Mouse (Mus musculus): Measurements from ENCODE around the gene Amigo3. TPM values are rescaled to one million over a fixed set of nuclear protein-coding genes. Genes with fewer than 3 reads are reported as not detected.
"Not testable (repeated sequence)": the region's sequence is repeated elsewhere in the genome, so short reads cannot be mapped to it uniquely, and the experiment has no call there.

Amigo3 gene
- polyA plus RNA-seq (2015; fragmentation: Nextera tagmentation; extraction: Ambion mirVana) = 0.59 and 0.86 TPM in 2 replicates

DNA sequence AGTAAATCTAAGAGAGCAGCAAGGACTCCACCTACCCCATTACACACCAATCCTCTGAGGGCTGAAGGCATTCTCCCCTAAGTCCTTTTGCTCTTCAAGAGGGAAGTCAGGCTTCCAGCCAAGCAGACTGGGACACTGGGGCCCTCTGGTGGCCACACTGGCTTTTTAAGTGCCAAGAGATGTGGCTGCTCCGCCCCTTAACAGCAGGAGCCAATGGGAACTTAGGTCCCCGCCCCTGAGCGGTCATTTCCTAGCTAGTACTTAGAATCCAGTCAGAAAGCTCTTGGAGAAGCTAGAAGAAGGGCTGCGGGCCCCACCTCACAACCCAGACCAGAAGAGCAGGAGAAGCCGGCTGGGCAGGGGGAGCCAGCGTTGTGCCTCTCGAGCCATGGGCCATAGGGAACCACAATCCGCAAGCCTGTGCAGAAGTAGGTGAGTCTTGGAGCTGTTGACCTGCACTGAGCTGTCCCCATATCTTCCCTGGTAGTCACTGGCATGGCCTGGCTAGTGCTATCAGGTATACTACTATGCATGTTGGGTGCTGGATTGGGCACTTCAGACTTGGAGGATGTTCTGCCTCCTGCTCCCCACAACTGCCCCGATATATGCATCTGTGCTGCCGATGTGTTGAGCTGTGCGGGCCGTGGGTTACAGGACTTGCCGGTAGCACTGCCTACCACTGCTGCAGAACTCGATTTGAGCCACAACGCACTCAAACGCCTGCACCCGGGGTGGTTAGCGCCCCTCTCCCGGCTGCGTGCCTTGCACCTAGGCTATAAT lies at the start of gene Amigo3:
Gene Amigo3 (plus strand): TSS at position 275 of the 780 bp plus-strand sequence.
- peak; percentile 46 for ATAC-seq
- H3K9me3 ChIP-seq (ENCODE audit: low read length) = no peaks in the 10 kb centered on the region
- WGBS (ENCODE audit: insufficient replicate concordance) = 57% methylated on average over 20 of the region's 20 CpGs
- peak within 1 kb of the TSS; percentile 58 for H3K4me2 ChIP-seq (ENCODE audit: low read depth, low read length)
- peak; percentile 98 for TF ChIP-seq CTCF (IDR thresholded peaks at IDR 0.05; ENCODE audit: low read depth)
- no peak for TF ChIP-seq EP300 (IDR thresholded peaks at IDR 0.05; ENCODE audit: low read depth)
- H3K9ac ChIP-seq (replicated peaks) = no peak within 1 kb of the TSS
- no peaks in the 10 kb centered on the region for H3K27me3 ChIP-seq (ENCODE audit: insufficient read depth, low read length)
- DNase-seq = peak; percentile 96
- H3K4me3 ChIP-seq (ENCODE audit: low read depth, low read length) = no peak within 1 kb of the TSS; the same call in 1 of the 2 replicates
- peaks cover 16% of the 10 kb centered on the region for H3K4me1 ChIP-seq (ENCODE audit: insufficient read depth)
- H3K36me3 ChIP-seq (replicated peaks; ENCODE audit: insufficient read depth, low read length) = peaks cover 68% of the 10 kb centered on the region
- H3K27ac ChIP-seq (ENCODE audit: low read depth) = peak within 1 kb of the TSS; percentile 19; the same call in 1 of the 2 replicates

- WGBS (ENCODE audit: insufficient replicate concordance) = 26% methylated on average over 8 of the region's 8 CpGs
- TF ChIP-seq EP300 (IDR thresholded peaks at IDR 0.05; ENCODE audit: low read depth) (no peak), CTCF (IDR thresholded peaks at IDR 0.05; ENCODE audit: low read depth) (no peak)
- H3K4me2 ChIP-seq (ENCODE audit: low read depth, low read length) = peak overlapping the region; percentile 88
- H3K27me3 ChIP-seq (ENCODE audit: insufficient read depth, low read length) = no peaks in the 10 kb centered on the region
- peak overlapping the region; percentile 99 for H3K9ac ChIP-seq (replicated peaks)
- H3K4me3 ChIP-seq (ENCODE audit: low read depth, low read length) = peak overlapping the region; percentile 94
- peaks cover 29% of the 10 kb centered on the region for H3K4me1 ChIP-seq (ENCODE audit: insufficient read depth)
- H3K9me3 ChIP-seq (ENCODE audit: low read length) = no peaks in the 10 kb centered on the region
- peak; percentile 37 for DNase-seq
- ATAC-seq = no peak
- 0 out of 2 replicates have a peak, but pooled peaks cover 7% of the 10 kb centered on the region for H3K36me3 ChIP-seq (replicated peaks; ENCODE audit: insufficient read depth, low read length)
- H3K27ac ChIP-seq (ENCODE audit: low read depth) = peak overlapping the region; percentile 98
Observed at GRCm38 (mm10) chr9:108003531-108003890, 49.4 kb upstream of the Amigo3 start.

GRCm38 (mm10) chr9:108008041-108008440 lies 44.9 kb upstream of the Amigo3 start:
- Histone ChIP-seq H3K27me3 (ENCODE audit: insufficient read depth, low read length) (no peaks in the 10 kb centered on the region), H3K27ac (ENCODE audit: low read depth) (0 out of 2 replicates have a peak overlapping the region, but pooled peaks have one; percentile 22), H3K4me2 (ENCODE audit: low read depth, low read length) (no peak overlapping the region), H3K4me1 (ENCODE audit: insufficient read depth) (peaks cover 25% of the 10 kb centered on the region), H3K36me3 (replicated peaks; ENCODE audit: insufficient read depth, low read length) (peaks cover 17% of the 10 kb centered on the region), H3K9ac (replicated peaks) (no peak overlapping the region), H3K4me3 (ENCODE audit: low read depth, low read length) (no peak overlapping the region), H3K9me3 (ENCODE audit: low read length) (no peaks in the 10 kb centered on the region)
- DNase-seq (no peak), ATAC-seq (no peak)
- TF ChIP-seq CTCF (IDR thresholded peaks at IDR 0.05; ENCODE audit: low read depth) = no peak
- TF ChIP-seq EP300 (IDR thresholded peaks at IDR 0.05; ENCODE audit: low read depth) = no peak
- WGBS (ENCODE audit: insufficient replicate concordance) = 71% methylated on average over 5 of the region's 5 CpGs

DNA sequence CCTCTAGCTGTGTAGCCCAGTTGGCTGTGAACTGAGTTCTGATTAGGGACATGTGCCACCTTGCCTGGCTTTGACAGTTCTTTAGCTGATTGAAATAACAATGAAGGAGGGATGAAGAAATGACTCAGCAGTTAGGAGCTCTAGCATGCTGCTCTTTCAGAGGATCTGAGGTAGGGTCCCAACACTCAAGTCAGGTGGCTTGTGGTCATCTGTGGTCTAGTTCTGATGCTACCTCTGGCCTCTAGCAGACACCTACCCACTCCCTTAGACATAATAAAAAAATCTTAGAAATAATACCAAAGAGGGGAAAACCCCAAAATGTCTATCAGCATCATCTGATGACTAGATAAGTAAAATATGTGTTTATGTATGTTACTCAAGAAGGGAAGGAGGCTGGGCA lies 42.6 kb upstream of the Amigo3 start:
- H3K4me1 ChIP-seq (ENCODE audit: insufficient read depth) = peaks cover 7% of the 10 kb centered on the region
- no peak overlapping the region for H3K4me2 ChIP-seq (ENCODE audit: low read depth, low read length)
- H3K9me3 ChIP-seq (ENCODE audit: low read length) = no peaks in the 10 kb centered on the region
- DNase-seq (no peak), ATAC-seq (no peak)
- H3K27ac ChIP-seq (ENCODE audit: low read depth) = no peak overlapping the region
- no peaks in the 10 kb centered on the region for H3K27me3 ChIP-seq (ENCODE audit: insufficient read depth, low read length)
- H3K9ac ChIP-seq (replicated peaks) = no peak overlapping the region
- H3K4me3 ChIP-seq (ENCODE audit: low read depth, low read length) = no peak overlapping the region
- H3K36me3 ChIP-seq (replicated peaks; ENCODE audit: insufficient read depth, low read length) = peaks cover 23% of the 10 kb centered on the region
- TF ChIP-seq EP300 (IDR thresholded peaks at IDR 0.05; ENCODE audit: low read depth) = no peak
- TF ChIP-seq CTCF (IDR thresholded peaks at IDR 0.05; ENCODE audit: low read depth) = no peak

DNA sequence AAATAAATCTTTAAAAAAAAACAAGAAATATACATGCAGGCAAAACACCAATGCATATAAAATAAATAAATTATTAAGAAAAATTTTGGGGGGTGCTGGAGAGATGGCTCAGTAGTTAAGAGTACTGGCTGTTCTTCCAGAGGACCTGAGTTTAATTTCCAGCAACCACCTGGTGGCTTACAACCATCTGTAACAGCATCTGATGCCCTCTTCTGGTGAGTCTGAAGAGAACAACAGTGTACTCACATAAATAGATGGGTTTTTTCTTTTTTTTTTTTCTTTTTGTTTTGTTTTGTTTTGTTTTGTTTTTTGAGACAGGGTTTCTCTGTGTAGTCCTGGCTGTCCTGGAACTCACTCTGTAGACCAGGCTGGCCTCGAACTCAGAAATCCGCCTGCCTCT lies 39.4 kb upstream of the Amigo3 start:
- DNase-seq; H3K4me1 ChIP-seq (ENCODE audit: insufficient read depth); H3K27ac ChIP-seq (ENCODE audit: low read depth); H3K4me3 ChIP-seq (ENCODE audit: low read depth, low read length); ATAC-seq; H3K4me2 ChIP-seq (ENCODE audit: low read depth, low read length); H3K9ac ChIP-seq (replicated peaks); H3K9me3 ChIP-seq (ENCODE audit: low read length); H3K27me3 ChIP-seq (ENCODE audit: insufficient read depth, low read length): not testable (repeated sequence)
- WGBS (ENCODE audit: insufficient replicate concordance) = 87% methylated on average over 2 of the region's 2 CpGs
- H3K36me3 ChIP-seq (replicated peaks; ENCODE audit: insufficient read depth, low read length) = peaks cover 26% of the 10 kb centered on the region
- TF ChIP-seq CTCF (IDR thresholded peaks at IDR 0.05; ENCODE audit: low read depth) = peak; percentile 28; the same call in 1 of the 2 replicates

- 89% methylated on average over 3 of the region's 3 CpGs for WGBS (ENCODE audit: insufficient replicate concordance)
- H3K4me2 ChIP-seq (ENCODE audit: low read depth, low read length) = no peak overlapping the region
- DNase-seq = no peak
Observed at GRCm38 (mm10) chr9:108017127-108017526, 35.8 kb upstream of the Amigo3 start.

More at GRCm38 (mm10) chr9:108017127-108017526, 35.8 kb upstream of the Amigo3 start:
- Histone ChIP-seq H3K9ac (replicated peaks) (no peak overlapping the region), H3K36me3 (replicated peaks; ENCODE audit: insufficient read depth, low read length) (peaks cover 24% of the 10 kb centered on the region), H3K9me3 (ENCODE audit: low read length) (no peaks in the 10 kb centered on the region), H3K4me1 (ENCODE audit: insufficient read depth) (peaks cover 10% of the 10 kb centered on the region), H3K4me3 (ENCODE audit: low read depth, low read length) (no peak overlapping the region), H3K27ac (ENCODE audit: low read depth) (no peak overlapping the region), H3K27me3 (ENCODE audit: insufficient read depth, low read length) (no peaks in the 10 kb centered on the region)
- ATAC-seq = no peak
- TF ChIP-seq CTCF (IDR thresholded peaks at IDR 0.05; ENCODE audit: low read depth) (no peak), EP300 (IDR thresholded peaks at IDR 0.05; ENCODE audit: low read depth) (no peak)
